Mouse (Mus musculus) bone marrow, adult 2 months (tissue): ENCODE measurements at regions not wholly inside any gene's neighbourhood (a gene's known extent, or its start where the extent isn't known, plus 50 kb on each side); places are given as distances from the start of the nearest gene placed in this dataset.

Experiments
- CTCF ChIP-seq: fragments of 200-500 bp; IDR thresholded peaks from 2 replicates; pipeline ENCODE4 v1.5.1; 2011; ENCODE audit warnings: low read length, control low read depth; ENCODE audit not compliant: control insufficient read depth, insufficient read depth
- POLR2A ChIP-seq: fragments of 200-500 bp; IDR thresholded peaks from 2 replicates; pipeline ENCODE4 v1.6.1; 2011; ENCODE audit warnings: low read depth, mild to moderate bottlenecking, control low read depth, low read length, borderline replicate concordance; ENCODE audit not compliant: control insufficient read depth

DNA sequence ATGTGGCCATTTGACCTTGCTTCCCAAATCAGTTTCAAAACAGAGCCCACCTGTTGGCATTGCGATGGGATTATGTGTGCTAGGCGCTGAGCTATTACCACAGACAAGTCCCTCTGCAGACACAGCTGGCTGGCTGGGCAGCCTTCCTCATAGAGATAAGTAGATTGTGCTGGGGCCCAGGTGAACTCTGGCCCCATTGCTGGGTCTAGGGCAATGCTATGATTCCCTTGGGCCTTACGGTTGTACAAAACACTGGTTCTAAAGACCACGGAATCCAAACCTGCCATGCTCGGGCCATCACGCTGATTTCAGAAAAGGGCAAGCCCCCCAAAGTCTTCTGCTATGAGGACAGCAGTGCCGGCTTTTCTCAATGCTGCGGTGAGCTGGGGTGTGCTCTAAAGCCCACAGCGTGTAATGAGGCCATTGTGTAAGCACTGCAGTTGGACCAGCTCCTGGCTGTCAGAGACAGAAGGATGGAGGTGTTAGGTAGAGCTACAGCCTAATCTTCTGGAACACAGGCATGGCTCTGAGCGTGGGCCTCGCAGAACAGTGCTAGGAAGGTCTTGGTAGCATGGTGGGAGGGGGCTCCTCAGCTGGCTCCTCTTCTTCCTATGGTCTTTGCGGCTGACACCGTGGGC lies 51.2 kb upstream of the Pitx1 start:
- TF ChIP-seq POLR2A: no peak
- no peak for TF ChIP-seq CTCF
